Mouse (Mus musculus): ENCODE data around the gene Ckm. TPM values are rescaled to one million over a fixed set of nuclear protein-coding genes. Genes with fewer than 3 reads are reported as not detected.

The Ckm gene
- polyA plus RNA-seq (2015; fragmentation: Nextera tagmentation; extraction: Ambion mirVana) = 0.82 and 1.6 TPM in 2 replicates

DNA sequence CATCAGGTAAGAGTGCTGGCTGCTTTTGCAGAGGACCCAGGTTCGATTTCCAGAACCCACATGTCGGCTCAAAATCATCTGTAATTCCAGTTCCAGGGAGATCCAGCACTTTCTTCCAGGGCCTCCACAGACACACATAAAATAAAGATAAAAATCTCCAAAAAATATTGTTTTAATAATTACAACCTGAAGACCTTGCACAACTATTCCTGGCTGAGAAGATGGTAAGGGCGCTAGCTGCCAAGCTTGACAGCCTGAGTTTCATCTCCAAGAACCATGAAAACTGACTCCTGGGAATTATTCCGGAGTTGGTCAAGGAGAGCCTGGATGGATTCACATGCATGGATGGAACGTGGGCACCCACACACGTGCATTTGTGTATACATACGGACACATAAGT, at the start of gene Ckm:
Gene Ckm (plus strand): TSS at position 301 of the 400 bp plus-strand sequence.
- Histone ChIP-seq H3K27me3 (peaks cover 68% of the 10 kb centered on the region), H3K27ac (no peak within 1 kb of the TSS), H3K9ac (peak within 1 kb of the TSS; percentile 64), H3K4me3 (replicated peaks) (peak within 1 kb of the TSS; percentile 64), H3K4me2 (peak within 1 kb of the TSS; percentile 93), H3K9me3 (replicated peaks) (peaks cover 8% of the 10 kb centered on the region), H3K36me3 (no peaks in the 10 kb centered on the region), H3K4me1 (replicated peaks) (peaks cover 23% of the 10 kb centered on the region)
- DNase-seq = no peak
- WGBS (ENCODE audit: insufficient replicate concordance) = 43% methylated on average over 7 of the region's 7 CpGs
- ATAC-seq (ENCODE audit: low read depth) = no peak

DNA sequence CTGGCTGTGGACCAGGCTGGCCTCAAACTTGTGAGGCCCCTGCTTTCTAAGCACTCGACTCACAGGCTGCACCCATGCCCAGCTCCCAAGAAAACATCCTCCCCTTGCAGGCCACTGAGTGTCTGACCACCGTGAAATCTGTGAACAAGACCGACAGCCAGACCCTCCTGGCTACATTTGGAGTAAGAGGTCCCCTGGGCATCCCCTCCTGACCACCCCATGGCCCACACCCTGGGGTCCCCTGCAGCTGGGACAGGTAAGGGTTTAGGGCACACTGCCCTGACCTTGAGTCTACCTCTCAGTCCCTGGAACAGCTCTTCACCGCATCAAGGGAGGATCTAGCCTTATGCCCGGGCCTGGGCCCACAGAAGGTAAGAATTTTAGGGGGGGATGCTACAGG, 49.6 kb upstream of the Ckm start:
- no peak overlapping the region for H3K9ac ChIP-seq
- no peaks in the 10 kb centered on the region for H3K9me3 ChIP-seq (replicated peaks)
- ATAC-seq (ENCODE audit: low read depth) (no peak), DNase-seq (no peak)
- no peaks in the 10 kb centered on the region for H3K27me3 ChIP-seq
- H3K27ac ChIP-seq = no peak overlapping the region
- WGBS (ENCODE audit: insufficient replicate concordance) = 84% methylated on average over 5 of the region's 5 CpGs
- peaks cover 54% of the 10 kb centered on the region for H3K36me3 ChIP-seq
- no peak overlapping the region for H3K4me3 ChIP-seq (replicated peaks)
- H3K4me2 ChIP-seq = no peak overlapping the region
- peaks cover 35% of the 10 kb centered on the region for H3K4me1 ChIP-seq (replicated peaks)

GRCm38 (mm10) chr7:19356311-19356710, 48.3 kb upstream of the Ckm start:
- no peak overlapping the region for H3K27ac ChIP-seq
- H3K27me3 ChIP-seq = no peaks in the 10 kb centered on the region
- DNase-seq = no peak
- H3K4me2 ChIP-seq = no peak overlapping the region
- no peak for ATAC-seq (ENCODE audit: low read depth)
- WGBS (ENCODE audit: insufficient replicate concordance) = 76% methylated on average over 10 of the region's 10 CpGs
- peaks cover 45% of the 10 kb centered on the region for H3K36me3 ChIP-seq
- H3K9ac ChIP-seq = no peak overlapping the region
- no peaks in the 10 kb centered on the region for H3K9me3 ChIP-seq (replicated peaks)
- peaks cover 47% of the 10 kb centered on the region for H3K4me1 ChIP-seq (replicated peaks)
- no peak overlapping the region for H3K4me3 ChIP-seq (replicated peaks)

DNA sequence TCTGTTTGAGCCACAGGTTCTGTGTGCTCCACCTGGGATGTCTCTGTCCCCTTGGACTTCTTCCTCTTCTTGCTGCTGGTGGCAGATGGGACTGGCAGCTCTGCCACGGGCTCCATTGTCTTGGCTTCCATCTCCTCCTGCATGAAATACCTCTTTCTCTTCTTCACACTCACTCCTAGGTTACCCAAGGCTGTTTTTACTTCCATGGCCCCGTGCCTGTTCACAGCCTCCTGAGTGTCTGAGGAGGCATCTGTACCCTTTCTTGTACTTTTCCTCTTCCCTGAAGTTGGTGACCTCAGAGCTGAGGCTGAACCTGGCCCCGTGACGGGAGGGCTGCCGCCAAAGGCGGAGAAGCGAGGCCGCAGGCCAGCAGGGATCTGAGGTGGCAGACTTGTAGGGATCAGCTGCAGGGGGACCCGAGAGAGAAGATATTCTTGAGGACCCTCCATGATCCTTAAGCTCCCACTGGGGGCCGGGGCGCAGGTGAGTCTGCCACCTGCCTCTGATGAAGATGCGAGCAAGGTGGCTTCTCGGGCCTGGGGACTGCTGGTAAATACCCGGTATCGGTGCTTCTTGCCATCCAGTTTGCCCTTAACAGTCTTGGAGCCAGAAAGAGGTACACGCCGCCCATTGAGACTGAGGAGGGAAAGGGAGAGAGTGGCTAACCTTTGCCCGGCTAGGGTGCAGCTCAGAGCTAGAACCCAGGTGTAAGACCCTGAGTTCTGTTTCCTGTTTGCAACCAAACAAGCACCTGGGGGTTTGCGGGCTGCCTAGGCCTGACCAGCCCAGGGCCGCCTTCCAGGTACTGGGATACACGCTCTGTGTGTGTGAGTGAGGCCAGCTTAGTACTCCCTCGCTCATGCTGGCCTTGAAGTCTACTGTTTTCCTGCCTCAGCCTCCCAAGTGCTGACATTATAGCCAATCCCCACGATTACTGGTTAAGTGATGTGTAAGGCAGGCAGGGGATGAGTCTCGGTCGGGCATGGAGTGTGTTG, 46.9 kb upstream of the Ckm start:
- 83% methylated on average over 25 of the region's 25 CpGs for WGBS (ENCODE audit: insufficient replicate concordance)
- peaks cover 61% of the 10 kb centered on the region for H3K4me1 ChIP-seq (replicated peaks)
- H3K4me3 ChIP-seq (replicated peaks) = peak overlapping the region; percentile 73
- ATAC-seq (ENCODE audit: low read depth) (no peak), DNase-seq (no peak)
- peaks cover 40% of the 10 kb centered on the region for H3K36me3 ChIP-seq
- H3K4me2 ChIP-seq = peak overlapping the region; percentile 100
- H3K27ac ChIP-seq = no peak overlapping the region; the same call in 1 of the 2 replicates
- peak overlapping the region; percentile 78; the same call in 1 of the 2 replicates for H3K9ac ChIP-seq
- no peaks in the 10 kb centered on the region for H3K9me3 ChIP-seq (replicated peaks)
- no peaks in the 10 kb centered on the region for H3K27me3 ChIP-seq

DNA sequence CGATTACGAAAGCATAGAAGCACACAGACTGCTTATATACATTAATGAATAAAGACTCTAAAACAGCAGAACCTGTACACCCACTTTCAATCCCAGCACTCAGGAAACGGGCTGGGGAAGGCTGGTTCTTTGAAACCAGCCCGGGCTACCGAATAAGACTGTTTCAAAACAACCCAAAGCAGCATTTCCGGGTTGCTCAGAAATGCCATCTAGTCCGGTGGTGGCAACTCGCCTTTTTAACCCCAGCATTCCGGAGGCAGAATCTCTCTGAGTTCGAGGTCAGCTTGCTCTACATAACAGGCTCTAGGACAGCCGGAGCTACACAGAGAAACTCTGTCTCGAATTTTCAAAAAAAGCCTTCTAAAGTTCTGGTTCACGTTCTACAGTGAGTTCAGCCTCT, 45.9 kb upstream of the Ckm start:
- no peaks in the 10 kb centered on the region for H3K9me3 ChIP-seq (replicated peaks)
- H3K27ac ChIP-seq = peak overlapping the region; percentile 39; the same call in 1 of the 2 replicates
- peak overlapping the region; percentile 100 for H3K4me2 ChIP-seq
- H3K4me1 ChIP-seq (replicated peaks) = peaks cover 64% of the 10 kb centered on the region
- 13% methylated on average over 13 of the region's 13 CpGs for WGBS (ENCODE audit: insufficient replicate concordance)
- peak overlapping the region; percentile 73 for H3K4me3 ChIP-seq (replicated peaks)
- ATAC-seq (ENCODE audit: low read depth) (no peak), DNase-seq (no peak)
- no peaks in the 10 kb centered on the region for H3K27me3 ChIP-seq
- peak overlapping the region; percentile 78 for H3K9ac ChIP-seq
- peaks cover 35% of the 10 kb centered on the region for H3K36me3 ChIP-seq

GRCm38 (mm10) chr7:19359299-19359891, 45.2 kb upstream of the Ckm start, which contains the start of the genes Cd3eap and Ppp1r13l:
TSS of gene Cd3eap (minus strand) at chr7:19359483.
TSS of gene Ppp1r13l (plus strand) at chr7:19359749.
- peak within 1 kb of the TSS; percentile 78 for H3K9ac ChIP-seq
- H3K4me3 ChIP-seq (replicated peaks) = peak within 1 kb of the TSS; percentile 73
- under 1% methylated on average over 31 of the region's 31 CpGs for WGBS (ENCODE audit: insufficient replicate concordance)
- peak within 1 kb of the TSS; percentile 79 for H3K27ac ChIP-seq
- peaks cover 30% of the 10 kb centered on the region for H3K36me3 ChIP-seq
- peak within 1 kb of the TSS; percentile 100 for H3K4me2 ChIP-seq
- peaks cover 70% of the 10 kb centered on the region for H3K4me1 ChIP-seq (replicated peaks)
- no peaks in the 10 kb centered on the region for H3K9me3 ChIP-seq (replicated peaks)
- DNase-seq (peak; percentile 79), ATAC-seq (ENCODE audit: low read depth) (peak; percentile 59)
- no peaks in the 10 kb centered on the region for H3K27me3 ChIP-seq

- Histone ChIP-seq H3K4me3 (replicated peaks) (peak overlapping the region; percentile 73), H3K4me1 (replicated peaks) (peaks cover 70% of the 10 kb centered on the region), H3K9ac (peak overlapping the region; percentile 78), H3K9me3 (replicated peaks) (no peaks in the 10 kb centered on the region), H3K27ac (peak overlapping the region; percentile 79), H3K27me3 (no peaks in the 10 kb centered on the region), H3K36me3 (peaks cover 25% of the 10 kb centered on the region), H3K4me2 (peak overlapping the region; percentile 100)
- peak; percentile 65 for ATAC-seq (ENCODE audit: low read depth)
- DNase-seq = peak; percentile 78
- under 1% methylated on average over 45 of the region's 45 CpGs for WGBS (ENCODE audit: insufficient replicate concordance)
These were observed 44.5 kb upstream of the Ckm start for GRCm38 (mm10) chr7:19359892-19360641.

GRCm38 (mm10) chr7:19360944-19361343, 43.6 kb upstream of the Ckm start:
- Histone ChIP-seq H3K27ac (peak overlapping the region; percentile 79), H3K9me3 (replicated peaks) (no peaks in the 10 kb centered on the region), H3K4me1 (replicated peaks) (peaks cover 70% of the 10 kb centered on the region), H3K36me3 (peaks cover 19% of the 10 kb centered on the region), H3K9ac (peak overlapping the region; percentile 78), H3K4me3 (replicated peaks) (peak overlapping the region; percentile 73), H3K27me3 (no peaks in the 10 kb centered on the region), H3K4me2 (peak overlapping the region; percentile 100)
- ATAC-seq (ENCODE audit: low read depth) (peak; percentile 82), DNase-seq (peak; percentile 78)
- 1% methylated on average over 27 of the region's 27 CpGs for WGBS (ENCODE audit: insufficient replicate concordance)

DNA sequence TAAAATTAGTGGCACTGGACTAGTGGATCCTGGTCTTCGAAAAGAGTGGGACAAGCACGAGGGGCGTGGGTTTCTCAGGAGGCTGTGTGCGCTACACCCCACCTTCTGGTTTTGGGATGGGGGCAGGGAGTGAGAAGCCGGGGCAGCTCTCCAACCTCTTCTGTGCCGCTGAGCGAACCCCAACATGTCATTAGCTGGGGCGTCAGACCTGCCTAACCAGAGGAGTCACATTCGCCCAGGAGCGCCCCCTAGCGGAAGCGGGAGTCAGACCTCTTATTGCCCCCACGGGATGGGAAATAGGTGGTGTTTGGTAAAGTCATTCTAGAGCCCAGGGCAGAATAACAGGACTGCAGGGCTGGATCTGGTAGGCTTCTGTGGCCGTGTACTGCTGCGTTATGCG, 42.9 kb upstream of the Ckm start:
- Histone ChIP-seq H3K36me3 (peaks cover 13% of the 10 kb centered on the region), H3K9me3 (replicated peaks) (no peaks in the 10 kb centered on the region), H3K27ac (no peak overlapping the region), H3K4me3 (replicated peaks) (peak overlapping the region; percentile 73), H3K27me3 (no peaks in the 10 kb centered on the region), H3K9ac (peak overlapping the region; percentile 78), H3K4me1 (replicated peaks) (peaks cover 64% of the 10 kb centered on the region), H3K4me2 (peak overlapping the region; percentile 100)
- ATAC-seq (ENCODE audit: low read depth) (no peak), DNase-seq (peak; percentile 80)
- WGBS (ENCODE audit: insufficient replicate concordance) = 8% methylated on average over 16 of the region's 16 CpGs

- no peak for DNase-seq
These were observed 42.3 kb upstream of the Ckm start for GRCm38 (mm10) chr7:19362276-19362675.

More at GRCm38 (mm10) chr7:19362276-19362675, 42.3 kb upstream of the Ckm start:
- 44% methylated on average over 4 of the region's 4 CpGs for WGBS (ENCODE audit: insufficient replicate concordance)
- no peaks in the 10 kb centered on the region for H3K9me3 ChIP-seq (replicated peaks)
- peaks cover 58% of the 10 kb centered on the region for H3K4me1 ChIP-seq (replicated peaks)
- no peak for ATAC-seq (ENCODE audit: low read depth)
- H3K27me3 ChIP-seq = no peaks in the 10 kb centered on the region
- peaks cover 7% of the 10 kb centered on the region for H3K36me3 ChIP-seq
- no peak overlapping the region for H3K27ac ChIP-seq
- 0 out of 2 replicates have a peak overlapping the region, but pooled peaks have one; percentile 78 for H3K9ac ChIP-seq
- peak overlapping the region; percentile 100 for H3K4me2 ChIP-seq
- H3K4me3 ChIP-seq (replicated peaks) = no peak overlapping the region

Data from liver, embryonic 13.5 days (tissue).